Mouse (Mus musculus) megakaryocyte, embryonic 14.5 days (primary cell): ENCODE data around the gene Haghl.

Experiments
- FLI1 ChIP-seq: IDR thresholded peaks from 2 replicates; pipeline ENCODE4 v1.6.1; 2012; ENCODE audit warnings: low read length, inconsistent platforms, mixed read lengths
- GATA1 ChIP-seq: IDR thresholded peaks from 3 replicates; pipeline ENCODE4 v1.6.1; 2012; ENCODE audit warnings: mixed read lengths, low read length, inconsistent platforms, borderline replicate concordance

- TF ChIP-seq FLI1: no peak
- TF ChIP-seq GATA1: no peak
Observed at GRCm38 (mm10) chr17:25792615-25793014, 7.1 kb upstream of the Haghl start, which contains the start of gene Fam173a.
